Mouse (Mus musculus): ENCODE measurements around the gene Auts2. TPM values are rescaled to one million over a fixed set of nuclear protein-coding genes. Genes with fewer than 3 reads are reported as not detected.

Auts2 gene
- polyA plus RNA-seq, 1 experiment from 2014 or later, result 97.2 TPM

DNA sequence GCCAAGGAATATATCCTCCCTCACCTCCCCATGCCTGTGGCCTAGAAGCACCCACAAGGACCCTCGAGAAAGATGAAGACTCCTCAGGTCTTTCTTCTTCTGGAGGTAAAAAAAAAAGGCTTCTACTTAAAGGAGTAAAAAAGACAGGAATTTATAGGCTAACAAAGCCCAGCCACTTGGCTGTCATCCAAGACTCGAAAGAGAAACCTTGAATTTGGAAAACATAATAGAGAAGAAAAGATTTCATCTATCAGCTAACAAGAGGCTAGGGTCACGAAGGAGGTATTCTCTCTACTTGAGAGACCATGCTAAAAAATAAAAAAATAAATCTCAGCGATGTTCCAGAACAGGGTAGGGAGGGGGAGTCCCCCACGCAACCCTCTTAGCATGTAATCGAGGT, 793.9 kb downstream of the Auts2 start:
- H3K9me3 ChIP-seq (ENCODE audit: control insufficient read depth, low read length), result peaks cover 2% of the 10 kb centered on the region; the same call in 1 of the 2 replicates
- WGBS, result 17% methylated on average over 6 of the region's 6 CpGs
- no peaks in the 10 kb centered on the region for H3K27me3 ChIP-seq (replicated peaks; ENCODE audit: control insufficient read depth, insufficient read depth, low read length)
- H3K9ac ChIP-seq (replicated peaks; ENCODE audit: low read depth, low read length), result no peak overlapping the region
- ATAC-seq, result no peak
- no peaks in the 10 kb centered on the region for H3K36me3 ChIP-seq (ENCODE audit: control insufficient read depth, insufficient read depth)
- peaks cover 10% of the 10 kb centered on the region for H3K4me1 ChIP-seq (replicated peaks; ENCODE audit: control insufficient read depth, insufficient read depth, low read length)
- H3K4me3 ChIP-seq (replicated peaks; ENCODE audit: low read length), result no peak overlapping the region
- H3K27ac ChIP-seq (ENCODE audit: low read length), result peak overlapping the region; percentile 65
- no peak overlapping the region for H3K4me2 ChIP-seq (ENCODE audit: low read length)

DNA sequence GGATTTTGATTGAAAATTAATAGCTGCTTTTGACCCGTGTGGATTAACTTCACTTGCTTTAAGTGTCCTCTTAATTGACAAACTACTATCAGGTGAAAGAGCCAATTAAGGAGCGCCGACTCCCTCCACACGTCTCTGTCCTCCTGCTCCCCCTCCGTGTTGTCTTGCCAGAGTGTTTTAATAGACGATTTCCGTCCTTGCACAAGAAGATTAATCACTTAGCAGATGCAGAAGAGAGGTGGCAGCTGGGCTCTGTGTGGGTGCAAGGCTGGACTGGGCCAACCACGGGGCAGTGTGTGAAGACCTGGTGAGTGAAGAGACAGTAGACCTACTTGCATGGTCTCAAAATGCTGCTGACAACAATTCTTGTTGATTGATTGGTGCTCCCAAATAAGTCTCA, 800.1 kb downstream of the Auts2 start:
- H3K36me3 ChIP-seq (ENCODE audit: control insufficient read depth, insufficient read depth), result no peaks in the 10 kb centered on the region
- WGBS, result 35% methylated on average over 8 of the region's 8 CpGs
- H3K9me3 ChIP-seq (ENCODE audit: control insufficient read depth, low read length), result peaks cover 2% of the 10 kb centered on the region; the same call in 1 of the 2 replicates
- ATAC-seq, result no peak
- no peak overlapping the region for H3K4me2 ChIP-seq (ENCODE audit: low read length)
- H3K4me3 ChIP-seq (replicated peaks; ENCODE audit: low read length), result no peak overlapping the region
- no peak overlapping the region for H3K9ac ChIP-seq (replicated peaks; ENCODE audit: low read depth, low read length)
- H3K4me1 ChIP-seq (replicated peaks; ENCODE audit: control insufficient read depth, insufficient read depth, low read length), result no peaks in the 10 kb centered on the region
- no peaks in the 10 kb centered on the region for H3K27me3 ChIP-seq (replicated peaks; ENCODE audit: control insufficient read depth, insufficient read depth, low read length)
- no peak overlapping the region for H3K27ac ChIP-seq (ENCODE audit: low read length)

DNA sequence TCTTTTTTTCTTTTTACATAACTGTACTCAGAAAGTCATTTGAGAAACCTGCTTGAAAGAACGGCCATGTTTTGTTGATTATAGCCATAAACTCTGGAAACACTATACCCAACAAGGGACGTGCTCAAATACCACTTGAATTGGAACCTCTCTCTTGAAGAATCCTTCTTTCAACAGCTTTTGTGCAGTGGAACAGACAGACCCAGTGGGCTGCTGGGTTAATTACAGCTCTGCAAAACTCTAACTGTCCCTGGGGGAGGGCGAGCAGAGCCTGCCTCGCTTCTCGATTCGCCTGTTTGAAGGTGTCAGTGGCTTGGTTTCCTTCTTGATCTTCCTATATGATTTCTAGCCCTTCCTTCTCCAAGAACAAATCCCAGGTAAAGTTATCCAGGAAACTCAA, 805.7 kb downstream of the Auts2 start:
- Histone ChIP-seq H3K9ac (replicated peaks; ENCODE audit: low read depth, low read length) (no peak overlapping the region), H3K4me2 (ENCODE audit: low read length) (no peak overlapping the region), H3K4me3 (replicated peaks; ENCODE audit: low read length) (no peak overlapping the region), H3K36me3 (ENCODE audit: control insufficient read depth, insufficient read depth) (no peaks in the 10 kb centered on the region), H3K4me1 (replicated peaks; ENCODE audit: control insufficient read depth, insufficient read depth, low read length) (no peaks in the 10 kb centered on the region), H3K9me3 (ENCODE audit: control insufficient read depth, low read length) (no peaks in the 10 kb centered on the region), H3K27me3 (replicated peaks; ENCODE audit: control insufficient read depth, insufficient read depth, low read length) (no peaks in the 10 kb centered on the region), H3K27ac (ENCODE audit: low read length) (no peak overlapping the region)
- WGBS, result 75% methylated on average over 6 of the region's 6 CpGs
- ATAC-seq, result no peak

DNA sequence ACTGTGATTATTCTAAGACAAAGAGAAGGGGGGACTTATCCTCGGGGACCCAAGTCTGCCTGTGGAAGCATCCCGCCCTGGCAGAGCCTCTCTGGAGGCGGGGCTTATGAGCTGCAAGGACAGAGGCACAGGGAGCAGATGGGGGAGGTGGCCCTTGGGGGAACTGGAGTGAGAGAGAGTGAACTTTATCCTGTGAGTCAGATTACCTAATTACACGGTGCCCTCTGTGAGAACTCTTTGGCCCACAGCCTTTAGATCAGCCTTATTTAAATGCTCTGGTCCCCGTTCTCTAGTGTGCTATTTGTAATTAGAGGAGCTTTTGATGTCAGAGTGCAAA, 809.9 kb downstream of the Auts2 start:
- Histone ChIP-seq H3K4me3 (replicated peaks; ENCODE audit: low read length) (no peak overlapping the region), H3K4me1 (replicated peaks; ENCODE audit: control insufficient read depth, insufficient read depth, low read length) (no peaks in the 10 kb centered on the region), H3K36me3 (ENCODE audit: control insufficient read depth, insufficient read depth) (no peaks in the 10 kb centered on the region), H3K9ac (replicated peaks; ENCODE audit: low read depth, low read length) (no peak overlapping the region), H3K4me2 (ENCODE audit: low read length) (no peak overlapping the region), H3K9me3 (ENCODE audit: control insufficient read depth, low read length) (no peaks in the 10 kb centered on the region), H3K27me3 (replicated peaks; ENCODE audit: control insufficient read depth, insufficient read depth, low read length) (no peaks in the 10 kb centered on the region), H3K27ac (ENCODE audit: low read length) (no peak overlapping the region)
- WGBS, result 9% methylated on average over 5 of the region's 5 CpGs
- no peak for ATAC-seq

DNA sequence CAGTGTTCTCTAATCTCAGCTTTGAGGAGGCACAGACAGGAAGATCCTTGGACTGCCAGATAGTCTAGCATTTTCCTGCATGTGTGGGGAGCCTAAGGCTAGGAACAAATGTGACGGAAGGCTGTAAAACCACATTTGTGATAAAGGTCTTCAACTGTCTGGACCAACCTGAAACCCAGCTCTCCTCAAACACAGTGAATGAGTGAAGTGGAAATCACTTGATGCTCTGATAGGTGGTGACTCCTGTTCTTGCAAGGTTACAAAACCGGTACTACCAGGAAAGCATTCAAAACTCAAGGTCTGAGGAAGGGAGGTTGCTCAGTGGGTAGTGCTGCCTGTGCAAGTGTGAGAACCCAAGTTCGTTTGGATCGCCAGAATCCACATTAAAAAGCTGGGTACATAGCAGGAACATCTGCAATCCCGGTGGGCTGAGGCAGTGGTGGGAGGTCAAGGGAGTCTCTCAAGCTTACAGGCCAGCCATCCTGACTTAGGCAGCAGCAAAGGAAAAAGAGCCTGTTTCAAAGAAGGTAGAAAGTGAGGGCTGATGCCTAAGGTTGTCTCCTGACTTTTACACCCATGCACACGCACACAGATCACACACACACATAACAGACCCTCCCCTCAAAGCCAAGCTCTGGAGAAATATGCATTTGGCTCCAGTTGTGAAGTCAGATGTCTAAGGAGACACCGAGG, 810.4 kb downstream of the Auts2 start:
- no peak for ATAC-seq
- Histone ChIP-seq H3K9me3 (ENCODE audit: control insufficient read depth, low read length) (no peaks in the 10 kb centered on the region), H3K27ac (ENCODE audit: low read length) (no peak overlapping the region), H3K4me1 (replicated peaks; ENCODE audit: control insufficient read depth, insufficient read depth, low read length) (no peaks in the 10 kb centered on the region), H3K4me2 (ENCODE audit: low read length) (no peak overlapping the region), H3K4me3 (replicated peaks; ENCODE audit: low read length) (no peak overlapping the region), H3K27me3 (replicated peaks; ENCODE audit: control insufficient read depth, insufficient read depth, low read length) (no peaks in the 10 kb centered on the region), H3K9ac (replicated peaks; ENCODE audit: low read depth, low read length) (no peak overlapping the region), H3K36me3 (ENCODE audit: control insufficient read depth, insufficient read depth) (no peaks in the 10 kb centered on the region)
- WGBS, result 62% methylated on average over 7 of the region's 7 CpGs

DNA sequence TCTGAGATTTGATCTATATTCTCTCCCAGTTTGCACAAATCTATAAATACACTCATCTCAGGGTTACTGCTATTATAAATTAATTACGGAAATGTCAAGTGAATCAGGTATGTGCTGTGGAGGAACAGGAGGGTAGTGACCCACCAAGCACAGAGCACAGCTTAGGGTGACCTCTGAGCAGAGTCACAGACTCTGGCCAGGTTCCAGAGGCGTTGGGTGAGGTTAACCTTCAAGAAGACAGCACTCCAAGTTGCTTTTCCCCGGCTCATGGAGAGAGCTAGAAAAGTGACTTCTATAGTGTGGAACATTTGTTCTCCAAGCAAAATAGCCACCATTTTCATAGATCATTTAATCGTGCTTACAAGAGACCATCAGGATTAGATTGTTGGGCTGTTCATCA, 813.7 kb downstream of the Auts2 start:
- Histone ChIP-seq H3K9ac (replicated peaks; ENCODE audit: low read depth, low read length) (no peak overlapping the region), H3K4me1 (replicated peaks; ENCODE audit: control insufficient read depth, insufficient read depth, low read length) (no peaks in the 10 kb centered on the region), H3K9me3 (ENCODE audit: control insufficient read depth, low read length) (no peaks in the 10 kb centered on the region), H3K36me3 (ENCODE audit: control insufficient read depth, insufficient read depth) (no peaks in the 10 kb centered on the region), H3K4me2 (ENCODE audit: low read length) (no peak overlapping the region), H3K4me3 (replicated peaks; ENCODE audit: low read length) (no peak overlapping the region), H3K27me3 (replicated peaks; ENCODE audit: control insufficient read depth, insufficient read depth, low read length) (no peaks in the 10 kb centered on the region), H3K27ac (ENCODE audit: low read length) (no peak overlapping the region)
- ATAC-seq, result no peak
- WGBS, result 88% methylated on average over 4 of the region's 4 CpGs

DNA sequence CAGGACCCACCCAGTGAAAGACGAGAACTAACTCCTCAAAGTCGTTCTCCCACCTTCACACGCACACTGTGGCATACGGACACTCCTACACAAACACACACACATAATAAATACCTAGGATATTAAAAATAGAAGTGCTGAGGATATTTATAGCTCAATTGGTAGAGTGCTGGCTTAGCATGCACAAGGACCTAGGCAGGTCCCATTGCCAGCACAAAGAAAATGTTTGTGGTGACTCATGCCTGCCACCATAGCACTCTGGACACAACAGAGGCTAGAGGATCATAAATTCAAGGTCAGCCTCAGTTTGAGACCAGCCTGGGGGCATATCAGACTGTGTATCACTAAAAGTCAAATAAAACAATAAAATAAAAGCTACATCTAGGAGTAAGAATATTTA, 815.2 kb downstream of the Auts2 start:
- no peak overlapping the region for H3K4me2 ChIP-seq (ENCODE audit: low read length)
- H3K4me3 ChIP-seq (replicated peaks; ENCODE audit: low read length), result no peak overlapping the region
- no peak overlapping the region for H3K9ac ChIP-seq (replicated peaks; ENCODE audit: low read depth, low read length)
- no peaks in the 10 kb centered on the region for H3K9me3 ChIP-seq (ENCODE audit: control insufficient read depth, low read length)
- no peak overlapping the region for H3K27ac ChIP-seq (ENCODE audit: low read length)
- 86% methylated on average over 4 of the region's 4 CpGs for WGBS
- no peak for ATAC-seq
- H3K4me1 ChIP-seq (replicated peaks; ENCODE audit: control insufficient read depth, insufficient read depth, low read length), result no peaks in the 10 kb centered on the region
- H3K36me3 ChIP-seq (ENCODE audit: control insufficient read depth, insufficient read depth), result no peaks in the 10 kb centered on the region
- H3K27me3 ChIP-seq (replicated peaks; ENCODE audit: control insufficient read depth, insufficient read depth, low read length), result no peaks in the 10 kb centered on the region

DNA sequence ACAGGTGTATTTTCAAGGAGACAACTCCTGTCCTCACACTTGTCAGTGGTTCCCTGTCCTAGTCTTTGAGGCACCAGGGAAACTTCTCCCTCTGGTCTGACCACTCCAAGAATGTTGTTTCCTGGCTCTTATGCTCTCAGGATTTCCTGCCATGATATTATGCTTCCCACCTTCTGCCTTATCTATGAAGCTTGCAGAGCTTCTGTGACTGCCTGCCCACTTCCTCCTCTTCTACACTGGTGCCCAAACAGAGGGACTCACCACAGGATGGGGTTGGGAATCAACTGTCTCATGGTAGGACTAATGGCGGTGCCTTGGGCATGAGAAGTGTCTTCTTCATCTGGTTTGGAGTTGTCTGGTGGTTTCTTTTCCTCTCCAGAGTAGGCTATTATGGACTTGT, 818.6 kb downstream of the Auts2 start:
- Histone ChIP-seq H3K9ac (replicated peaks; ENCODE audit: low read depth, low read length) (no peak overlapping the region), H3K9me3 (ENCODE audit: control insufficient read depth, low read length) (no peaks in the 10 kb centered on the region), H3K4me1 (replicated peaks; ENCODE audit: control insufficient read depth, insufficient read depth, low read length) (no peaks in the 10 kb centered on the region), H3K4me2 (ENCODE audit: low read length) (no peak overlapping the region), H3K4me3 (replicated peaks; ENCODE audit: low read length) (no peak overlapping the region), H3K27ac (ENCODE audit: low read length) (no peak overlapping the region), H3K27me3 (replicated peaks; ENCODE audit: control insufficient read depth, insufficient read depth, low read length) (no peaks in the 10 kb centered on the region), H3K36me3 (ENCODE audit: control insufficient read depth, insufficient read depth) (no peaks in the 10 kb centered on the region)
- 100% methylated on average over 1 of the region's 1 CpGs for WGBS
- ATAC-seq, result no peak

DNA sequence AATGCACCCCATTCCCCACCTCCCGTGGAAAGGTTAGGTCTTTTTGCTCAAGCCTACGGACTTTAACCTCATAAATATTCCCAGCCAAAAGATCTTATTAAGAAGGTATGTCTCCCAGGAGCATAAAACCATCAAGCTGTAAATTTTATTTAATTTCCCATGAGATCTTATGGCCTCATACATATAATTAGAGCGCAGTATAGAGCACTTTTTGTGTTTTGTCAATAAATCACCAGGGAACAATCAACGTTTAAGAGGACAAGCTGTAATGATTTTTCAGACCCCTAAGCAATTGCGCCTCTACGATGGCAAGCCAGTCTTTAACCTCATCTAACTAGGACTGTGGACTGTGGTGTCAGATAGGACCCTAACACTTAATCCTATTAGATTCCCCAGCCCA, 820.4 kb downstream of the Auts2 start:
- no peak for ATAC-seq
- peaks cover 12% of the 10 kb centered on the region for H3K4me1 ChIP-seq (replicated peaks; ENCODE audit: control insufficient read depth, insufficient read depth, low read length)
- H3K9ac ChIP-seq (replicated peaks; ENCODE audit: low read depth, low read length), result no peak overlapping the region
- H3K4me3 ChIP-seq (replicated peaks; ENCODE audit: low read length), result no peak overlapping the region
- WGBS, result 77% methylated on average over 6 of the region's 6 CpGs
- H3K4me2 ChIP-seq (ENCODE audit: low read length), result no peak overlapping the region
- H3K36me3 ChIP-seq (ENCODE audit: control insufficient read depth, insufficient read depth), result no peaks in the 10 kb centered on the region
- H3K27ac ChIP-seq (ENCODE audit: low read length), result no peak overlapping the region
- no peaks in the 10 kb centered on the region for H3K27me3 ChIP-seq (replicated peaks; ENCODE audit: control insufficient read depth, insufficient read depth, low read length)
- H3K9me3 ChIP-seq (ENCODE audit: control insufficient read depth, low read length), result no peaks in the 10 kb centered on the region

DNA sequence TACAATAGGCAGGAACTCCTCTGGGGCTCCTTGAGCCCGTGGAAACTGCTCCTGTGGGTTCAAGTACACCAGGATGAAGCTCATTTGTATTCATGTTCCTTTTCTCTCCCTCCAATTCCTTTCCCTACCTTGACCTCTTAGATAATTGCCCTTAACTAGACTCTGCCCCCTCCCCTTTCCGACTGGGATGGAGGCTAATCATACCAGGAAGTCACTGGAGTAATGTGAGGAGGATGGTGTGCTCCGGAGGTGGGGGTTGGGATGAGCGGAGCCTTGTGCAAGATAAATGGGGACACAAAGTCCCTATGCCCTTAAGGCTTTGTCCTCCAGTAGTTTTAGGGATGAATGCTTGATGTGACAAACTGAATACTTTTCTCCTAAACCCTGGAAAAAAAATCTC, 820.8 kb downstream of the Auts2 start:
- Histone ChIP-seq H3K4me2 (ENCODE audit: low read length) (no peak overlapping the region), H3K4me3 (replicated peaks; ENCODE audit: low read length) (no peak overlapping the region), H3K27ac (ENCODE audit: low read length) (no peak overlapping the region), H3K9me3 (ENCODE audit: control insufficient read depth, low read length) (no peaks in the 10 kb centered on the region), H3K4me1 (replicated peaks; ENCODE audit: control insufficient read depth, insufficient read depth, low read length) (peaks cover 16% of the 10 kb centered on the region), H3K36me3 (ENCODE audit: control insufficient read depth, insufficient read depth) (no peaks in the 10 kb centered on the region), H3K27me3 (replicated peaks; ENCODE audit: control insufficient read depth, insufficient read depth, low read length) (no peaks in the 10 kb centered on the region), H3K9ac (replicated peaks; ENCODE audit: low read depth, low read length) (no peak overlapping the region)
- WGBS, result 61% methylated on average over 4 of the region's 4 CpGs
- no peak for ATAC-seq
